In the genomic region with DNA sequence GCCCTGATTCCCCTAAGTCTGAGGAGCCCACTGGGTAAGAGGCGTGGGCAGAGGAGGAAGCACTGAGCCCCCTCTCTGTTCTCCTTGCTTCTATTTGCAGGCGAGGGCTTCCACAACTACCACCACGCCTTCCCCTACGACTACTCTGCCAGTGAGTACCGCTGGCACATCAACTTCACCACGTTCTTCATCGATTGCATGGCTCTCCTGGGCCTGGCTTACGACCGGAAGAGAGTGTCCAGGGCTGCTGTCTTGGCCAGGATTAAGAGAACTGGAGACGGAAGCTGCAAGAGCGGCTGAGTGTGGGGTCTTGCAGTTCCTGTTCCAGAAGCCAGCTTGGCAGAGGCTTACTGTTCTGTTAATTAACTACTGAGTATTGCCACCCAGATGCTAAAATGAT, we compare ENCODE assay signal across 14 mouse cellular contexts. TPM values are rescaled to one million over a fixed set of nuclear protein-coding genes. Genes with fewer than 3 reads are reported as not detected.
DNase-seq lines count a peak whose midpoint lies in the region; ATAC-seq and TF ChIP-seq lines count a peak whose summit lies in the region.
"Had no signal": no experiment of that assay in that cellular context is flagged by ENCODE, and none has a peak within 500 bp of the region (broad histone marks: within the 10 kb centered on the region; RNA-seq: fewer than 3 reads in every experiment).

No protein-coding gene starts in this region.

- H3K9me3 ChIP-seq in stomach, embryonic 16.5 days (replicated peaks; ENCODE audit: control insufficient read depth, low read length): no peaks in the 10 kb centered on the region
- H3K9me3 ChIP-seq: hindbrain, embryonic 15.5 days; neural tube, embryonic 13.5 days had no signal

- DNase-seq in cerebellum, adult 9-11 months: peak; percentile 21
- no peak for DNase-seq in cerebellum, adult 9-10 months
- DNase-seq in left cerebral cortex, adult 2 months (ENCODE audit: extremely low spot score in 1 of 2, low spot score in 2 of 2): peak in 1 of 2 experiments; percentile 29
- no peak for DNase-seq in left cerebral cortex, adult 9 months (ENCODE audit: low spot score in 2 of 2)
- DNase-seq in right cerebral cortex, postnatal 10 days (ENCODE audit: low spot score in 2 of 2): peak; percentile 60 to 68
- no peak for DNase-seq in right cerebral cortex, adult 2 months (ENCODE audit: low spot score in 2 of 2)
- DNase-seq in spleen, adult 12 weeks (ENCODE audit: low spot score): no peak
- DNase-seq: gastrocnemius, postnatal 14 days; kidney, postnatal 14 days; midbrain, embryonic 14.5 days; thymus, postnatal 14 days had no signal

- ATAC-seq in stomach, embryonic 16.5 days (ENCODE audit: insufficient read depth, low FRiP score): no peak

- H3K36me3 ChIP-seq in stomach, embryonic 16.5 days (ENCODE audit: control insufficient read depth, insufficient read depth, low read length): peaks cover 56% of the 10 kb centered on the region

- no peak overlapping the region; the same call in 1 of the 2 replicates for H3K4me3 ChIP-seq in left cerebral cortex, adult 2 months
- no peak overlapping the region for H3K4me3 ChIP-seq in stomach, embryonic 16.5 days (replicated peaks; ENCODE audit: low read length)
- H3K4me3 ChIP-seq: hindbrain, embryonic 15.5 days; neural tube, embryonic 13.5 days had no signal

- TF ChIP-seq CTCF in left cerebral cortex, adult 2 months (IDR thresholded peaks at IDR 0.05): no peak

- peak overlapping the region; percentile 75 for H3K27ac ChIP-seq in left cerebral cortex, adult 2 months
- H3K27ac ChIP-seq in stomach, embryonic 16.5 days (ENCODE audit: low read length): peak overlapping the region; percentile 23; the same call in 1 of the 2 replicates
- H3K27ac ChIP-seq: hindbrain, embryonic 15.5 days; neural tube, embryonic 13.5 days had no signal

- H3K27me3 ChIP-seq in stomach, embryonic 16.5 days (ENCODE audit: control insufficient read depth, insufficient read depth, low read length): no peaks in the 10 kb centered on the region
- H3K27me3 ChIP-seq: hindbrain, embryonic 15.5 days; neural tube, embryonic 13.5 days had no signal

- no peak overlapping the region for H3K9ac ChIP-seq in stomach, embryonic 16.5 days (ENCODE audit: low read length)
- H3K9ac ChIP-seq: hindbrain, embryonic 15.5 days; neural tube, embryonic 13.5 days had no signal

- peaks cover 62% of the 10 kb centered on the region for H3K4me1 ChIP-seq in stomach, embryonic 16.5 days (ENCODE audit: control insufficient read depth, insufficient read depth, low read length)

- 80% methylated on average over 11 of the region's 11 CpGs for WGBS in stomach, embryonic 16.5 days

- intact Hi-C loops in left cerebral cortex, adult 2 months (cut with DNase I): loop anchor here (1.0 kb wide), 1 partner anchor 29 kb away; no protein-coding TSS in a partner anchor

- no peak overlapping the region for H3K4me2 ChIP-seq in stomach, embryonic 16.5 days (ENCODE audit: low read depth, low read length)
- H3K4me2 ChIP-seq: hindbrain, embryonic 15.5 days; neural tube, embryonic 13.5 days had no signal

RNA-seq across cellular contexts. Expression of a gene that starts 9.4 kb away (rescaled TPM):
- 100 to 1,000 TPM; 580 to 609 TPM for total RNA-seq in left cerebral cortex, adult 2 months (2021)
- polyA plus RNA-seq in stomach, embryonic 16.5 days (2015; fragmentation: Nextera tagmentation; extraction: Ambion mirVana): 329 and 336 TPM in 2 replicates

RNA-seq across cellular contexts. Expression of a gene that starts 30.0 kb away (rescaled TPM):
- total RNA-seq in left cerebral cortex, adult 2 months (2021): 1 to 10 TPM; 2.1 to 2.3 TPM
- polyA plus RNA-seq in stomach, embryonic 16.5 days (2015; fragmentation: Nextera tagmentation; extraction: Ambion mirVana): 0.14 and 0.39 TPM in 2 replicates

Comparison
In these comparisons a context has a peak if more than half of its experiments do, and no peak if none do; other contexts are left out.
1. DNase-seq: peak in cerebellum, adult 9-11 months (single experiment) and right cerebral cortex, postnatal 10 days (2 of 2); none in cerebellum, adult 9-10 months (single experiment), left cerebral cortex, adult 9 months (0 of 2), right cerebral cortex, adult 2 months (0 of 2) and spleen, adult 12 weeks (single experiment).